Mouse (Mus musculus) testis, adult 2 months (tissue): ENCODE data around the gene Mtmr3.

ENCODE experiments used
- CTCF ChIP-seq: fragments of 200-500 bp; IDR thresholded peaks from 2 replicates; pipeline ENCODE4 v1.5.1; 2012; ENCODE audit warnings: low read depth, mild to moderate bottlenecking, inconsistent platforms, low read length, moderate library complexity; ENCODE audit not compliant: control insufficient read depth, insufficient read depth, insufficient replicate concordance
- POLR2A ChIP-seq: fragments of 200-500 bp; IDR thresholded peaks from 2 replicates; pipeline ENCODE4 v1.6.1; 2012; ENCODE audit warnings: low read depth, mild to moderate bottlenecking, inconsistent platforms, low read length, moderate library complexity; ENCODE audit not compliant: control insufficient read depth

- TF ChIP-seq POLR2A (no peak), CTCF (no peak)
These were observed 128.5 kb downstream of the Mtmr3 start for GRCm38 (mm10) chr11:4466191-4466590.
